Mouse (Mus musculus) gastrocnemius, adult 18-20 months (tissue): ENCODE measurements around the gene Anks1. TPM values are rescaled to one million over a fixed set of nuclear protein-coding genes. Genes with fewer than 3 reads are reported as not detected.

Experiments used
- DNase-seq: peaks from one replicate; pipeline ENCODE4 v3.0.0; 2021; ENCODE audit warnings: low spot score
- total RNA-seq, 2 experiments: library from RNA; stranded (reverse); gene quantifications; 2 replicates each; pipeline ENCODE4 v1.2.3; 2021

Gene Anks1
- total RNA-seq, 2 experiments from 2014 or later = 10.2 to 11.0 TPM

- no peak for DNase-seq
Measured at GRCm38 (mm10) chr17:28042299-28042771, 133.2 kb downstream of the Anks1 start.

GRCm38 (mm10) chr17:28047017-28047416 is 137.9 kb downstream of the Anks1 start:
- no peak for DNase-seq

- no peak for DNase-seq
Measured at GRCm38 (mm10) chr17:28047520-28047919, 138.4 kb downstream of the Anks1 start.

- no peak for DNase-seq
Measured at GRCm38 (mm10) chr17:28048425-28048824, 139.3 kb downstream of the Anks1 start.

- no peak for DNase-seq
Measured at GRCm38 (mm10) chr17:28050210-28050609, 141.1 kb downstream of the Anks1 start.

- no peak for DNase-seq
Measured at GRCm38 (mm10) chr17:28052293-28052863, 143.3 kb downstream of the Anks1 start.

GRCm38 (mm10) chr17:28058346-28058745 is 149.2 kb downstream of the Anks1 start:
- no peak for DNase-seq

- no peak for DNase-seq
Measured at GRCm38 (mm10) chr17:28060681-28061080, 151.6 kb downstream of the Anks1 start.

GRCm38 (mm10) chr17:28061472-28061871 is 152.4 kb downstream of the Anks1 start:
- DNase-seq = no peak

- DNase-seq = no peak
Measured at GRCm38 (mm10) chr17:28062710-28063109, 153.6 kb downstream of the Anks1 start.

- DNase-seq = no peak
Measured at GRCm38 (mm10) chr17:28063163-28063562, 154.1 kb downstream of the Anks1 start.

GRCm38 (mm10) chr17:28067303-28067702 is 158.2 kb downstream of the Anks1 start:
- no peak for DNase-seq

- no peak for DNase-seq
Measured at GRCm38 (mm10) chr17:28069446-28069845, 160.3 kb downstream of the Anks1 start.

- no peak for DNase-seq
Measured at GRCm38 (mm10) chr17:28070256-28070655, 161.2 kb downstream of the Anks1 start.

GRCm38 (mm10) chr17:28072730-28073129 is 163.6 kb downstream of the Anks1 start:
- no peak for DNase-seq

GRCm38 (mm10) chr17:28074486-28074885 is 165.4 kb downstream of the Anks1 start:
- no peak for DNase-seq

GRCm38 (mm10) chr17:28078028-28078427 is 168.9 kb downstream of the Anks1 start:
- no peak for DNase-seq

- peak; percentile 77 for DNase-seq
Measured at GRCm38 (mm10) chr17:28079618-28080017, 170.5 kb downstream of the Anks1 start.

- DNase-seq = no peak
Measured at GRCm38 (mm10) chr17:28080045-28080816, 171.1 kb downstream of the Anks1 start, which contains the start of gene Tcp11. Gene Tcp11 (minus strand): TSS chr17:28080639.

- DNase-seq = no peak
Measured at GRCm38 (mm10) chr17:28080817-28081165, 171.7 kb downstream of the Anks1 start.

GRCm38 (mm10) chr17:28081385-28081784 is 172.3 kb downstream of the Anks1 start:
- peak; percentile 20 for DNase-seq

- DNase-seq = no peak
Measured at GRCm38 (mm10) chr17:28081856-28082255, 172.8 kb downstream of the Anks1 start.

- no peak for DNase-seq
Measured at GRCm38 (mm10) chr17:28082863-28083262, 173.8 kb downstream of the Anks1 start.
